Mouse (Mus musculus) embryonic facial prominence, embryonic 13.5 days (tissue): ENCODE results near the gene Prss12. TPM values are rescaled to one million over a fixed set of nuclear protein-coding genes. Genes with fewer than 3 reads are reported as not detected.
A peak's percentile ranks its signal among the peaks of the same experiment; 100 is the strongest.
"Not testable (repeated sequence)": the region's sequence is repeated elsewhere in the genome, so short reads cannot be mapped to it uniquely, and the experiment has no call there.

Experiments used
- ATAC-seq: fragments of 200-750 bp; cut with Nextera tagmentation; 2 replicates; pipeline ENCODE4 v1.8.0; 2017; ENCODE audit warnings: low read depth; ENCODE audit not compliant: insufficient number of reproducible peaks, insufficient read depth, low FRiP score, low TSS enrichment
- H3K27ac ChIP-seq: fragments of 300-500 bp; sonication (generic); 2 replicates; pipeline ENCODE4 v1.5.1; 2015; ENCODE audit warnings: moderate library complexity, mild to moderate bottlenecking, inconsistent platforms
- H3K27me3 ChIP-seq: fragments of 300-500 bp; sonication (generic); 2 replicates; pipeline ENCODE4 v1.6.1; 2015; ENCODE audit warnings: mild to moderate bottlenecking, inconsistent platforms
- H3K36me3 ChIP-seq: fragments of 300-500 bp; sonication (generic); 2 replicates; pipeline ENCODE4 v1.6.1; 2015; ENCODE audit warnings: mild to moderate bottlenecking, inconsistent platforms
- H3K4me1 ChIP-seq: fragments of 300-500 bp; sonication (generic); 2 replicates; pipeline ENCODE4 v1.6.1; 2015; ENCODE audit warnings: inconsistent platforms
- H3K4me2 ChIP-seq: fragments of 300-500 bp; sonication (generic); 2 replicates; pipeline ENCODE4 v1.6.1; 2015; ENCODE audit warnings: moderate library complexity, mild to moderate bottlenecking, inconsistent platforms
- H3K4me3 ChIP-seq: fragments of 300-500 bp; sonication (generic); 2 replicates; pipeline ENCODE4 v1.5.1; 2015; ENCODE audit warnings: mild to moderate bottlenecking, inconsistent platforms
- H3K9ac ChIP-seq: fragments of 300-500 bp; sonication (generic); 2 replicates; pipeline ENCODE4 v1.6.1; 2015; ENCODE audit warnings: mild to moderate bottlenecking, inconsistent platforms
- H3K9me3 ChIP-seq: fragments of 300-500 bp; sonication (generic); 2 replicates; pipeline ENCODE4 v1.6.1; 2016; ENCODE audit warnings: inconsistent platforms
- WGBS: fragments of 180-500 bp; shearing (Covaris S2); methylation state at CpG from one replicate; pipeline ENCODE4 v1.1.7; 2015; ENCODE audit warnings: mixed read lengths; 5-methylcytosine and 5-hydroxymethylcytosine counted together
- polyA plus RNA-seq: library from polyadenylated mRNA; unstranded; fragments of >200 nt; fragmentation: Nextera tagmentation; extraction: Ambion mirVana; gene quantifications from 2 replicates; pipeline ENCODE4 v1.2.1, GENCODE M21; 2015

Prss12 gene
- polyA plus RNA-seq, 1 experiment from 2014 or later, result 22.8 TPM

- 81% methylated on average over 1 of the region's 1 CpGs for WGBS
- Histone ChIP-seq H3K4me3 (no peak overlapping the region), H3K4me2 (no peak overlapping the region), H3K9ac (no peak overlapping the region), H3K9me3 (no peaks in the 10 kb centered on the region), H3K27ac (no peak overlapping the region), H3K4me1 (no peaks in the 10 kb centered on the region), H3K36me3 (no peaks in the 10 kb centered on the region), H3K27me3 (no peaks in the 10 kb centered on the region)
- ATAC-seq, result no peak
Observed at GRCm38 (mm10) chr3:123491814-123492213, 45.1 kb downstream of the Prss12 start.

GRCm38 (mm10) chr3:123493163-123493562 lies 46.5 kb downstream of the Prss12 start:
- Histone ChIP-seq H3K27me3 (no peaks in the 10 kb centered on the region), H3K4me3 (no peak overlapping the region), H3K4me1 (no peaks in the 10 kb centered on the region), H3K27ac (no peak overlapping the region), H3K4me2 (no peak overlapping the region), H3K9me3 (no peaks in the 10 kb centered on the region), H3K9ac (no peak overlapping the region), H3K36me3 (no peaks in the 10 kb centered on the region)
- no peak for ATAC-seq
- 93% methylated on average over 3 of the region's 3 CpGs for WGBS

GRCm38 (mm10) chr3:123495088-123495487 lies 48.4 kb downstream of the Prss12 start:
- no peak for ATAC-seq
- Histone ChIP-seq H3K4me3 (no peak overlapping the region), H3K4me2 (no peak overlapping the region), H3K4me1 (peaks cover 5% of the 10 kb centered on the region), H3K27me3 (no peaks in the 10 kb centered on the region), H3K9ac (no peak overlapping the region), H3K36me3 (no peaks in the 10 kb centered on the region), H3K9me3 (no peaks in the 10 kb centered on the region), H3K27ac (no peak overlapping the region)
- 61% methylated on average over 6 of the region's 6 CpGs for WGBS

GRCm38 (mm10) chr3:123498787-123499186 lies 52.1 kb downstream of the Prss12 start:
- peaks cover 6% of the 10 kb centered on the region for H3K4me1 ChIP-seq
- no peak overlapping the region for H3K4me2 ChIP-seq
- no peaks in the 10 kb centered on the region for H3K36me3 ChIP-seq
- no peak overlapping the region for H3K4me3 ChIP-seq
- H3K9ac ChIP-seq, result no peak overlapping the region
- H3K27me3 ChIP-seq, result no peaks in the 10 kb centered on the region
- WGBS, result 62% methylated on average over 5 of the region's 5 CpGs
- H3K9me3 ChIP-seq, result no peaks in the 10 kb centered on the region
- ATAC-seq, result no peak
- H3K27ac ChIP-seq, result no peak overlapping the region

- H3K9me3 ChIP-seq, H3K4me3 ChIP-seq, H3K4me2 ChIP-seq, H3K36me3 ChIP-seq, ATAC-seq, H3K9ac ChIP-seq, H3K27ac ChIP-seq, H3K27me3 ChIP-seq: not testable (repeated sequence)
- peaks cover 12% of the 10 kb centered on the region for H3K4me1 ChIP-seq
- 71% methylated on average over 2 of the region's 2 CpGs for whole genome bisulfite sequencing
Observed at GRCm38 (mm10) chr3:123501798-123502197, 55.1 kb downstream of the Prss12 start.

GRCm38 (mm10) chr3:123503943-123504342 lies 57.2 kb downstream of the Prss12 start:
- H3K4me1 ChIP-seq, result peaks cover 16% of the 10 kb centered on the region
- H3K4me2 ChIP-seq, result no peak overlapping the region
- no peaks in the 10 kb centered on the region for H3K9me3 ChIP-seq
- H3K27me3 ChIP-seq, result no peaks in the 10 kb centered on the region
- 83% methylated on average over 6 of the region's 6 CpGs for WGBS
- no peak overlapping the region for H3K4me3 ChIP-seq
- H3K27ac ChIP-seq, result no peak overlapping the region
- ATAC-seq, result no peak
- H3K36me3 ChIP-seq, result peaks cover 12% of the 10 kb centered on the region; the same call in 1 of the 2 replicates
- H3K9ac ChIP-seq, result no peak overlapping the region

GRCm38 (mm10) chr3:123504783-123505182 lies 58.1 kb downstream of the Prss12 start:
- Histone ChIP-seq H3K9ac (no peak overlapping the region), H3K4me2 (no peak overlapping the region), H3K4me3 (no peak overlapping the region), H3K4me1 (peaks cover 17% of the 10 kb centered on the region), H3K27ac (no peak overlapping the region), H3K27me3 (no peaks in the 10 kb centered on the region), H3K9me3 (no peaks in the 10 kb centered on the region), H3K36me3 (peaks cover 12% of the 10 kb centered on the region; the same call in 1 of the 2 replicates)
- 84% methylated on average over 7 of the region's 7 CpGs for WGBS
- no peak for ATAC-seq

- 54% methylated on average over 9 of the region's 9 CpGs for WGBS
- Histone ChIP-seq H3K4me3 (peak overlapping the region; percentile 11; the same call in 1 of the 2 replicates), H3K27ac (peak overlapping the region; percentile 70; the same call in 1 of the 2 replicates), H3K4me2 (peak overlapping the region; percentile 66), H3K4me1 (peaks cover 16% of the 10 kb centered on the region; the same call in 1 of the 2 replicates), H3K36me3 (peaks cover 12% of the 10 kb centered on the region; the same call in 1 of the 2 replicates), H3K9me3 (no peaks in the 10 kb centered on the region), H3K9ac (no peak overlapping the region), H3K27me3 (no peaks in the 10 kb centered on the region)
- no peak for ATAC-seq
Observed at GRCm38 (mm10) chr3:123505778-123506667, 59.3 kb downstream of the Prss12 start.

GRCm38 (mm10) chr3:123506699-123507662 lies 60.3 kb downstream of the Prss12 start:
- ATAC-seq, result no peak
- Histone ChIP-seq H3K27me3 (no peaks in the 10 kb centered on the region), H3K4me2 (peak overlapping the region; percentile 66), H3K36me3 (peaks cover 12% of the 10 kb centered on the region; the same call in 1 of the 2 replicates), H3K9me3 (no peaks in the 10 kb centered on the region), H3K4me1 (peaks cover 16% of the 10 kb centered on the region; the same call in 1 of the 2 replicates), H3K9ac (peak overlapping the region; percentile 94), H3K4me3 (peak overlapping the region; percentile 75), H3K27ac (peak overlapping the region; percentile 100)
- WGBS, result 6% methylated on average over 6 of the region's 6 CpGs

GRCm38 (mm10) chr3:123507663-123508055 lies 60.9 kb downstream of the Prss12 start:
- H3K27me3 ChIP-seq, result no peaks in the 10 kb centered on the region
- H3K4me3 ChIP-seq, result peak overlapping the region; percentile 75
- no peaks in the 10 kb centered on the region for H3K9me3 ChIP-seq
- H3K4me1 ChIP-seq, result peaks cover 16% of the 10 kb centered on the region; the same call in 1 of the 2 replicates
- under 1% methylated on average over 10 of the region's 10 CpGs for WGBS
- no peak for ATAC-seq
- peaks cover 12% of the 10 kb centered on the region; the same call in 1 of the 2 replicates for H3K36me3 ChIP-seq
- peak overlapping the region; percentile 66 for H3K4me2 ChIP-seq
- peak overlapping the region; percentile 100 for H3K27ac ChIP-seq
- peak overlapping the region; percentile 94 for H3K9ac ChIP-seq

GRCm38 (mm10) chr3:123508056-123508674 lies 61.5 kb downstream of the Prss12 start:
- peak; percentile 99 for ATAC-seq
- under 1% methylated on average over 53 of the region's 53 CpGs for WGBS
- H3K4me2 ChIP-seq, result peak overlapping the region; percentile 66
- H3K9ac ChIP-seq, result peak overlapping the region; percentile 94
- H3K4me3 ChIP-seq, result peak overlapping the region; percentile 75
- H3K4me1 ChIP-seq, result peaks cover 16% of the 10 kb centered on the region; the same call in 1 of the 2 replicates
- no peaks in the 10 kb centered on the region for H3K27me3 ChIP-seq
- H3K27ac ChIP-seq, result peak overlapping the region; percentile 100
- peaks cover 12% of the 10 kb centered on the region; the same call in 1 of the 2 replicates for H3K36me3 ChIP-seq
- no peaks in the 10 kb centered on the region for H3K9me3 ChIP-seq
